18 mouse cellular contexts compared by ENCODE assay signal in genomic region chr15:59201386-59201785, GRCm38 (mm10).
DNase-seq lines count a peak whose midpoint lies in the region; ATAC-seq and TF ChIP-seq lines count a peak whose summit lies in the region.
"Had no signal": no experiment of that assay in that cellular context is flagged by ENCODE, and none has a peak within 500 bp of the region (broad histone marks: within the 10 kb centered on the region; RNA-seq: fewer than 3 reads in every experiment).

No protein-coding gene starts in this region.

- TF ChIP-seq EP300 in heart, adult 2 months (IDR thresholded peaks at IDR 0.05; ENCODE audit: insufficient read depth, low read depth, low read length), result no peak

- intact Hi-C loops in heart, adult 2 months (cut with DNase I), result no loop called here

- DNase-seq in heart, adult 2 months, result no peak
- no peak for DNase-seq in heart, adult 18-20 months
- peak; percentile 49 to 58 for DNase-seq in kidney, postnatal 36 days
- no peak for DNase-seq in kidney, adult 18-20 months
- DNase-seq in NIH3T3 (ENCODE audit: low read depth), result peak; percentile 19
- no peak for DNase-seq in layer of hippocampus, adult 9-10 months (ENCODE audit: low spot score)
- no peak for DNase-seq in right cerebral cortex, postnatal 4 days
- DNase-seq: adrenal gland, adult 2 months; cerebellum, adult 18-20 months; right cerebral cortex, adult 18-20 months; spleen, adult 18-20 months had no signal

- TF ChIP-seq CTCF in heart, adult 2 months (IDR thresholded peaks at IDR 0.05), result no peak

- H3K79me2 ChIP-seq in heart, adult 2 months (replicated peaks; ENCODE audit: control insufficient read depth, insufficient read depth, low read length), result no peaks in the 10 kb centered on the region

- no peak for TF ChIP-seq POLR2A in heart, adult 2 months (IDR thresholded peaks at IDR 0.05; ENCODE audit: insufficient read depth, low read depth, low read length)

- peaks cover 4% of the 10 kb centered on the region for H3K36me3 ChIP-seq in heart, adult 2 months (ENCODE audit: control insufficient read depth, insufficient read depth, low read length)
- no peaks in the 10 kb centered on the region for H3K36me3 ChIP-seq in heart, embryonic 15.5 days
- H3K36me3 ChIP-seq: forebrain, embryonic 12.5 days; hindbrain, embryonic 10.5 days; limb, embryonic 10.5 days; liver, embryonic 15.5 days; midbrain, embryonic 12.5 days; stomach, embryonic 15.5 days had no signal

- H3K4me1 ChIP-seq in heart, adult 2 months (ENCODE audit: control insufficient read depth, insufficient read depth, low read length), result peaks cover 28% of the 10 kb centered on the region
- peaks cover 70% of the 10 kb centered on the region for H3K4me1 ChIP-seq in heart, embryonic 15.5 days (replicated peaks)

- WGBS in heart, adult 2 months, result 35% methylated on average over 7 of the region's 7 CpGs
- 41% methylated on average over 7 of the region's 7 CpGs for WGBS in heart, embryonic 15.5 days

- H3K9ac ChIP-seq in heart, adult 2 months (ENCODE audit: low read depth, low read length), result no peak overlapping the region
- no peak overlapping the region for H3K9ac ChIP-seq in heart, embryonic 15.5 days
- H3K9ac ChIP-seq: forebrain, embryonic 12.5 days; liver, embryonic 15.5 days; midbrain, embryonic 12.5 days; stomach, embryonic 15.5 days had no signal

- no peak overlapping the region for H3K4me2 ChIP-seq in heart, embryonic 15.5 days
- H3K4me2 ChIP-seq: forebrain, embryonic 12.5 days; liver, embryonic 15.5 days; midbrain, embryonic 12.5 days; stomach, embryonic 15.5 days had no signal

- peak overlapping the region; percentile 80 for H3K27ac ChIP-seq in heart, adult 2 months
- H3K27ac ChIP-seq in heart, embryonic 15.5 days, result peak overlapping the region; percentile 58
- H3K27ac ChIP-seq: forebrain, embryonic 12.5 days; hindbrain, embryonic 10.5 days; liver, embryonic 15.5 days; midbrain, embryonic 12.5 days; stomach, embryonic 15.5 days had no signal

- ATAC-seq in heart, embryonic 15.5 days (replicated peaks; ENCODE audit: insufficient number of reproducible peaks, insufficient read depth, low FRiP score, low read depth), result no peak

- H3K9me3 ChIP-seq in heart, embryonic 15.5 days (replicated peaks), result no peaks in the 10 kb centered on the region
- H3K9me3 ChIP-seq: forebrain, embryonic 12.5 days; hindbrain, embryonic 10.5 days; limb, embryonic 10.5 days; liver, embryonic 15.5 days; midbrain, embryonic 12.5 days; stomach, embryonic 15.5 days had no signal

- H3K4me3 ChIP-seq in heart, adult 2 months, result no peak overlapping the region
- no peak overlapping the region for H3K4me3 ChIP-seq in heart, embryonic 15.5 days
- H3K4me3 ChIP-seq: forebrain, embryonic 12.5 days; hindbrain, embryonic 10.5 days; limb, embryonic 10.5 days; liver, embryonic 15.5 days; midbrain, embryonic 12.5 days; stomach, embryonic 15.5 days had no signal

- H3K27me3 ChIP-seq in heart, adult 2 months (ENCODE audit: control insufficient read depth, insufficient read depth, low read length), result no peaks in the 10 kb centered on the region
- H3K27me3 ChIP-seq in heart, embryonic 15.5 days, result no peaks in the 10 kb centered on the region
- H3K27me3 ChIP-seq: forebrain, embryonic 12.5 days; liver, embryonic 15.5 days; stomach, embryonic 15.5 days had no signal

Comparison
In these comparisons a context has a peak if more than half of its experiments do, and no peak if none do; other contexts are left out.
1. DNase-seq: peak in kidney, postnatal 36 days (2 of 2) and NIH3T3 (single experiment); none in heart, adult 2 months (0 of 2), heart, adult 18-20 months (0 of 2), kidney, adult 18-20 months (single experiment), layer of hippocampus, adult 9-10 months (single experiment) and right cerebral cortex, postnatal 4 days (single experiment).